Comparison of ENCODE assay signal across 10 mouse cellular contexts in the genomic region with DNA sequence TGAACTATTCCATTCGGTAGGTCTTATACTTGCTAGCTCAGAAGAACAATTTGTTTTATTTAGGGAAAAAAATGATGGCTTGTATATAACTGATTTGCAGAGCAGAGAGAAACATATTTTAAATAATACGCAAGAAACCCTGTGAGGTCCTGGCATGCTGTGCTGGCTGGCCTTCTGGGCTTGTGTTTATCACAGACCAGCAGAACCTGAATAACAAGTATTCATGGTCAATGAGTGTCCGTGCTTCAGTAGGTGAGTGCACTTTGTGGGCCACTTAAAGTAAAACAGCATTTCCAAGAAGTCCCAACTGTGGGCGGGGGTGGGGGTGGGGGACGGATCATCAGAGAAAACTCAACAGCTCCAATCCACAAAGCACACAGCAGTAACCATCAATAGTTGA.
DNase-seq lines count a peak whose midpoint lies in the region; ATAC-seq and TF ChIP-seq lines count a peak whose summit lies in the region.
"Had no signal": no experiment of that assay in that cellular context is flagged by ENCODE, and none has a peak within 500 bp of the region (broad histone marks: within the 10 kb centered on the region; RNA-seq: fewer than 3 reads in every experiment).

No protein-coding gene starts in this region.

- H3K9me3 ChIP-seq in hindbrain, embryonic 13.5 days: no peaks in the 10 kb centered on the region
- no peaks in the 10 kb centered on the region for H3K9me3 ChIP-seq in hindbrain, embryonic 14.5 days (ENCODE audit: control insufficient read depth, low read length)
- H3K9me3 ChIP-seq in intestine, postnatal 0 days (ENCODE audit: control insufficient read depth): no peaks in the 10 kb centered on the region
- H3K9me3 ChIP-seq in kidney, embryonic 15.5 days (replicated peaks): no peaks in the 10 kb centered on the region

- H3K4me2 ChIP-seq in hindbrain, embryonic 13.5 days: no peak overlapping the region
- H3K4me2 ChIP-seq in hindbrain, embryonic 14.5 days (replicated peaks): no peak overlapping the region
- H3K4me2 ChIP-seq in intestine, postnatal 0 days (replicated peaks; ENCODE audit: low read depth): peak overlapping the region; percentile 43; the same call in 1 of the 2 replicates
- no peak overlapping the region for H3K4me2 ChIP-seq in kidney, embryonic 15.5 days

- no peaks in the 10 kb centered on the region for H3K27me3 ChIP-seq in hindbrain, embryonic 13.5 days
- no peaks in the 10 kb centered on the region for H3K27me3 ChIP-seq in hindbrain, embryonic 14.5 days (ENCODE audit: control insufficient read depth, insufficient read depth, low read length)
- H3K27me3 ChIP-seq in intestine, postnatal 0 days (replicated peaks; ENCODE audit: control insufficient read depth, insufficient read depth, low read length): no peaks in the 10 kb centered on the region
- H3K27me3 ChIP-seq in kidney, embryonic 15.5 days: no peaks in the 10 kb centered on the region

- H3K9ac ChIP-seq in hindbrain, embryonic 13.5 days: no peak overlapping the region
- H3K9ac ChIP-seq in hindbrain, embryonic 14.5 days: no peak overlapping the region
- no peak overlapping the region for H3K9ac ChIP-seq in intestine, postnatal 0 days (ENCODE audit: low read depth, low read length)
- H3K9ac ChIP-seq in kidney, embryonic 15.5 days: no peak overlapping the region
- H3K9ac ChIP-seq: liver, embryonic 14.5 days had no signal

- WGBS in hindbrain, embryonic 13.5 days: 45% methylated on average over 5 of the region's 5 CpGs
- 46% methylated on average over 5 of the region's 5 CpGs for WGBS in hindbrain, embryonic 14.5 days
- WGBS in intestine, postnatal 0 days: 29% methylated on average over 5 of the region's 5 CpGs
- whole genome bisulfite sequencing in kidney, embryonic 15.5 days: 43% methylated on average over 5 of the region's 5 CpGs

- DNase-seq in hindbrain, embryonic 14.5 days (ENCODE audit: low spot score): no peak
- peak; percentile 76 for DNase-seq in lung, postnatal 25 days (ENCODE audit: low spot score)
- no peak for DNase-seq in retina, postnatal 1 day
- DNase-seq in ovary, postnatal 14 days (ENCODE audit: low spot score): no peak
- DNase-seq: cerebellum, postnatal 25 days; right cerebral cortex, postnatal 25 days had no signal

- 0 out of 2 replicates have a peak overlapping the region, but pooled peaks have one; percentile 40 for H3K27ac ChIP-seq in hindbrain, embryonic 13.5 days
- H3K27ac ChIP-seq in hindbrain, embryonic 14.5 days: no peak overlapping the region
- H3K27ac ChIP-seq in intestine, postnatal 0 days (ENCODE audit: low read depth, low read length): no peak overlapping the region
- peak overlapping the region; percentile 61 for H3K27ac ChIP-seq in kidney, embryonic 15.5 days
- H3K27ac ChIP-seq: liver, embryonic 14.5 days had no signal

- no peak for TF ChIP-seq CTCF in intestine, postnatal 0 days (IDR thresholded peaks at IDR 0.05; ENCODE audit: low read depth)

- H3K36me3 ChIP-seq in hindbrain, embryonic 13.5 days: no peaks in the 10 kb centered on the region
- H3K36me3 ChIP-seq in hindbrain, embryonic 14.5 days (replicated peaks; ENCODE audit: control insufficient read depth, insufficient read depth): no peaks in the 10 kb centered on the region
- no peaks in the 10 kb centered on the region for H3K36me3 ChIP-seq in intestine, postnatal 0 days (ENCODE audit: control insufficient read depth, insufficient read depth)
- no peaks in the 10 kb centered on the region for H3K36me3 ChIP-seq in kidney, embryonic 15.5 days

- no peak for ATAC-seq in hindbrain, embryonic 13.5 days (ENCODE audit: low FRiP score)
- no peak for ATAC-seq in hindbrain, embryonic 14.5 days (ENCODE audit: low FRiP score)
- ATAC-seq in intestine, postnatal 0 days: no peak
- ATAC-seq in kidney, embryonic 15.5 days (replicated peaks; ENCODE audit: low FRiP score): no peak

- H3K4me3 ChIP-seq in hindbrain, embryonic 13.5 days: no peak overlapping the region
- no peak overlapping the region for H3K4me3 ChIP-seq in hindbrain, embryonic 14.5 days (replicated peaks; ENCODE audit: low read length)
- H3K4me3 ChIP-seq in intestine, postnatal 0 days (ENCODE audit: low read depth, low read length): no peak overlapping the region
- H3K4me3 ChIP-seq in kidney, embryonic 15.5 days (replicated peaks): no peak overlapping the region

- peaks cover 22% of the 10 kb centered on the region for H3K4me1 ChIP-seq in hindbrain, embryonic 13.5 days (replicated peaks)
- H3K4me1 ChIP-seq in hindbrain, embryonic 14.5 days (replicated peaks; ENCODE audit: control insufficient read depth, insufficient read depth, low read length): 0 out of 2 replicates have a peak, but pooled peaks cover 7% of the 10 kb centered on the region
- no peaks in the 10 kb centered on the region for H3K4me1 ChIP-seq in intestine, postnatal 0 days (replicated peaks; ENCODE audit: control insufficient read depth, insufficient read depth, low read length)
- peaks cover 30% of the 10 kb centered on the region for H3K4me1 ChIP-seq in kidney, embryonic 15.5 days

Comparison
In these comparisons a context has a peak if more than half of its experiments do, and no peak if none do; other contexts are left out.
1. H3K27ac ChIP-seq: peak in hindbrain, embryonic 13.5 days (single experiment) and kidney, embryonic 15.5 days (single experiment); none in hindbrain, embryonic 14.5 days (single experiment) and intestine, postnatal 0 days (single experiment).